Mouse (Mus musculus) intestine, postnatal 0 days (tissue): ENCODE data around the gene 2810408A11Rik. TPM values are rescaled to one million over a fixed set of nuclear protein-coding genes. Genes with fewer than 3 reads are reported as not detected.
A peak's percentile ranks its signal among the peaks of the same experiment; 100 is the strongest.

ENCODE experiments used
- ATAC-seq: fragments of 200-750 bp; cut with Nextera tagmentation; 2 replicates; pipeline ENCODE4 v1.8.0; 2017; ENCODE audit warnings: mild to moderate bottlenecking, moderate TSS enrichment, moderate library complexity
- H3K27ac ChIP-seq: fragments of 300-500 bp; sonication (generic); 2 replicates; pipeline ENCODE4 v1.5.1; 2014; ENCODE audit warnings: mild to moderate bottlenecking, low read depth, low read length, moderate library complexity
- H3K27me3 ChIP-seq: fragments of 300-500 bp; sonication (generic); replicated peaks from 2 replicates; pipeline ENCODE4 v1.6.1; 2014; ENCODE audit warnings: low read length, mixed read lengths; ENCODE audit not compliant: control insufficient read depth, insufficient read depth
- H3K36me3 ChIP-seq: fragments of 300-500 bp; sonication (generic); 2 replicates; pipeline ENCODE4 v1.6.1; 2014; ENCODE audit warnings: mild to moderate bottlenecking, moderate library complexity; ENCODE audit not compliant: control insufficient read depth, insufficient read depth
- H3K4me1 ChIP-seq: fragments of 300-500 bp; sonication (generic); replicated peaks from 2 replicates; pipeline ENCODE4 v1.6.1; 2014; ENCODE audit warnings: antibody characterized with exemption, low read length, mixed read lengths; ENCODE audit not compliant: control insufficient read depth, insufficient read depth
- H3K4me2 ChIP-seq: fragments of 300-500 bp; sonication (generic); replicated peaks from 2 replicates; pipeline ENCODE4 v1.6.1; 2014; ENCODE audit warnings: low read depth, mild to moderate bottlenecking, moderate library complexity
- H3K4me3 ChIP-seq: fragments of 300-500 bp; sonication (generic); 2 replicates; pipeline ENCODE4 v1.5.1; 2014; ENCODE audit warnings: low read depth, low read length
- H3K9ac ChIP-seq: fragments of 300-500 bp; sonication (generic); 2 replicates; pipeline ENCODE4 v1.6.1; 2014; ENCODE audit warnings: mild to moderate bottlenecking, low read depth, low read length
- H3K9me3 ChIP-seq: fragments of 300-500 bp; sonication (generic); 2 replicates; pipeline ENCODE4 v1.6.1; 2016; ENCODE audit warnings: mixed run types; ENCODE audit not compliant: control insufficient read depth
- CTCF ChIP-seq: sonication (generic); IDR thresholded peaks from 2 replicates; pipeline ENCODE4 v1.5.1; 2016; ENCODE audit warnings: low read depth, mild to moderate bottlenecking, control low read depth, antibody characterized with exemption, moderate library complexity
- WGBS: fragments of 180-500 bp; shearing (Covaris S2); extraction: QIAGEN DNeasy Blood & Tissue Kit; methylation state at CpG from one replicate; pipeline ENCODE4 v1.1.7; 2014; 5-methylcytosine and 5-hydroxymethylcytosine counted together
- polyA plus RNA-seq: library from polyadenylated mRNA; unstranded; fragments of >200 nt; fragmentation: Nextera tagmentation; extraction: Ambion mirVana; gene quantifications from 2 replicates; pipeline ENCODE4 v1.2.1, GENCODE M21; 2015

2810408A11Rik gene
- polyA plus RNA-seq, 1 experiment from 2014 or later = 3.5 TPM

DNA sequence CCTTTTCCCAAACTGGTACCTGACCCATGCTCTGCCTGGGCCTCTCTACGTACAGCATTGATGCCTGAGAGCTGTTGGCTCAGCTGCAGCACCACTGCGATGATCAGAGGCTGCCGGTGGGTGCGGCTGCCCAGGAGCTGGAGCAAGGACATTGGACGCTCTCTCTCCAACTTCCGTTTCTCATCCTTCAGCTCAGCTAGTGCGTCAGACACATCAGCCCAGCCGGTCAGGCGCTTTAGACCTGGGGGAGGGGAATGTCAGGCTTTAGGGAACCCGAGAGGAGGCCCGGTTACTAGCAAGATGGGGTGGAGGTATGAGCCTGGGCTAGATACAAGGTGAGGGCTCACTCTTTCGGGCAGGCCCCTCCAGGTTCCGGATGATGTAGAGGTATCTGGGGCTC is 44.4 kb upstream of the 2810408A11Rik start:
- no peak overlapping the region for H3K9ac ChIP-seq
- no peak overlapping the region for H3K4me2 ChIP-seq
- peaks cover 10% of the 10 kb centered on the region for H3K4me1 ChIP-seq
- no peak for TF ChIP-seq CTCF
- H3K27me3 ChIP-seq = no peaks in the 10 kb centered on the region
- H3K4me3 ChIP-seq = no peak overlapping the region
- no peaks in the 10 kb centered on the region for H3K9me3 ChIP-seq
- no peaks in the 10 kb centered on the region for H3K36me3 ChIP-seq
- H3K27ac ChIP-seq = no peak overlapping the region
- no peak for ATAC-seq
- 76% methylated on average over 13 of the region's 13 CpGs for WGBS

DNA sequence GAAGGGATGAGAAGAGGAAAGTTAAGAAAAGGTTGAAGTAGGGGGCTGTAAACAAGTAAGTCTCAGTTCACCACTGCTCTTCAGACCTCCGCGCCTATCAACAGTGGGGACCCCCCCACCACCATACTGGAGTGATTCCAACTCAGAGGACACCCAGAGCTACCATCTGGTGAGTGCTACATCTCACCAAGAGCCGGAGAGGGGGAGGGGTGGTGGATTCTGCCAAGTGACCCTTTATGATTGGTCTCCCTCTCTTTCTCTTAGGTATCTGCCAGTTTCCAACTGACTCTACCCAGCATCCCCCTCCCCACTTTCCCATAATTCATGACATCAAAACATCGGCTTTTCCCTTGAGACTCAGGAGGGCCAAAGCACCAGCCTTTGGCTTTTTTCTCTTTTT is 40.2 kb upstream of the 2810408A11Rik start:
- Histone ChIP-seq H3K9me3 (no peaks in the 10 kb centered on the region), H3K4me1 (peaks cover 7% of the 10 kb centered on the region; the same call in 1 of the 2 replicates), H3K27ac (no peak overlapping the region), H3K27me3 (no peaks in the 10 kb centered on the region; the same call in 1 of the 2 replicates), H3K4me2 (no peak overlapping the region), H3K4me3 (no peak overlapping the region), H3K9ac (no peak overlapping the region), H3K36me3 (no peaks in the 10 kb centered on the region)
- ATAC-seq = no peak
- TF ChIP-seq CTCF = no peak
- WGBS = 83% methylated on average over 4 of the region's 4 CpGs

DNA sequence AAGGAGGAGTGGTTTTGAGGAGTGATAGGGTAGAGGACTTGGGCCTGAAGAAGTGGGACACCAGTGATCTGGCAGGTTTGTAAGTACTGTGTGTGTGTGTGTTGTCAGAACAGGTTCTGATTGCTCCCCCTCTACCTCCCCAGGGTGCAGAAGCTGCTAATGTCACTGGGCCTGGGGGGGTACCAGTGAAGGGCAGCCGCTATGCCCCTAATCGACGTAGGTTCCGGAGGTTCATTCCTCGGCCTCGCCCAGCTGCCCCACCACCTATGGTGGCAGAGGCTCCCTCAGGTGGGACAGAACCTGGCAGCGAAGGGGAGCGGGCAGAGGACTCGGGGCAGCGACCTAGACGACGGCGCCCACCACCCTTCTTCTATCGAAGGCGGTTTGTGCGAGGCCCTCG is 38.9 kb upstream of the 2810408A11Rik start:
- WGBS = 94% methylated on average over 17 of the region's 17 CpGs
- no peak for TF ChIP-seq CTCF

DNA sequence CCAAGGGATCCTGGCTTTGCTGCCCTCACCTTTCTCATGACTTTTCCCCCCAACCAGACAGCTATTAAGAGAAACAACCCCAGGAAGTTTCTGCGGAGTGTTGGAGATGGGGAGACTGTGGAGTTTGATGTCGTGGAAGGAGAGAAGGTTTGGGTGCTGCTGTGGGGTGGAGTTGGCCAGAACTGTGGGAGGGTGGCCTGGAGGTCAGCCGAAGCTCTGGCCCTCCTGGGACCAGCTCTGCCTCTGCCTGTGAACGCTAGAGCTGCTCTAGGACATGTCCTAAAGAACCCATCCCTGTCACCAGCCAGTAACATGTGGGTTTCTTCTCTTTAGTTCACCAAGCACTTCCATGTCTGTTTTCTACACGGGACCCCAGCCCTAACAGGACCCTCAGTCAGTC is 38.4 kb upstream of the 2810408A11Rik start:
- Histone ChIP-seq H3K9me3 (no peaks in the 10 kb centered on the region), H3K27me3 (peaks cover 5% of the 10 kb centered on the region), H3K27ac (no peak overlapping the region), H3K4me3 (no peak overlapping the region), H3K9ac (no peak overlapping the region), H3K4me2 (no peak overlapping the region), H3K4me1 (peaks cover 13% of the 10 kb centered on the region), H3K36me3 (no peaks in the 10 kb centered on the region)
- ATAC-seq = no peak
- no peak for TF ChIP-seq CTCF
- 64% methylated on average over 5 of the region's 5 CpGs for WGBS

More for the DNA sequence above, 38.9 kb upstream of the 2810408A11Rik start:
- peaks cover 5% of the 10 kb centered on the region for H3K27me3 ChIP-seq
- H3K27ac ChIP-seq = no peak overlapping the region
- H3K4me2 ChIP-seq = no peak overlapping the region
- no peak overlapping the region for H3K4me3 ChIP-seq
- no peak overlapping the region for H3K9ac ChIP-seq
- no peaks in the 10 kb centered on the region for H3K9me3 ChIP-seq
- H3K36me3 ChIP-seq = no peaks in the 10 kb centered on the region
- ATAC-seq = no peak
- peaks cover 13% of the 10 kb centered on the region for H3K4me1 ChIP-seq

DNA sequence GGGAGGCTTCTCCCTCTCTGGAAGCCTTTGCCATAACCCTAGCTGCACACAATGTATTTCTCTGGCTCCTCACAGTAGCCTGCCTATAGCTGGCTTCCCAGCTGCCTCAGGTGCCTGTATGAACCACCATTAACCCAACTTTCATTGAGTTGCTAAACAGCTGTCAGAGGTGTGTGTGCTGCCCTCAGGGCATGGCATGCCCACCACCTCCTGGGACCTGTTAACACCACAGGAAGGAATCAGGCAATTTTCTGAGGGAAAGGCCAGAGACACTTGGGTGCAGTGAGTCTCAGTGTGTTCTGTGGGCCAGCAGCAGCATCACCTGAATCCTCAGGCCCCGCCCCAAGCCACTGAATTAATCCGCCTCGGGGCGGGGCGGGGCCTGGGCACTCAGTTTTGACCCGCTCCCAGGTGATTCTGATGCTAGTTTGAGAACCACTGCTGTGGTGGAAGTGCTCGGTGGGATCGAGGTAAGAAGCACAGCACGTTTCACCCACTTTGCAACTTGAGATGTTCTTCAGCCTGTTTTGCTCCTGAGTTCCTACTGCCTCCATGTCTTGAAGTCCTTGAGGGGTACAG is 37.7 kb upstream of the 2810408A11Rik start:
- no peaks in the 10 kb centered on the region for H3K36me3 ChIP-seq
- peaks cover 5% of the 10 kb centered on the region for H3K27me3 ChIP-seq
- H3K4me2 ChIP-seq = no peak overlapping the region
- no peak overlapping the region for H3K27ac ChIP-seq
- H3K4me3 ChIP-seq = no peak overlapping the region
- no peak for ATAC-seq
- peaks cover 13% of the 10 kb centered on the region for H3K4me1 ChIP-seq
- no peak overlapping the region for H3K9ac ChIP-seq
- TF ChIP-seq CTCF = no peak
- 43% methylated on average over 9 of the region's 9 CpGs for WGBS
- no peaks in the 10 kb centered on the region for H3K9me3 ChIP-seq

DNA sequence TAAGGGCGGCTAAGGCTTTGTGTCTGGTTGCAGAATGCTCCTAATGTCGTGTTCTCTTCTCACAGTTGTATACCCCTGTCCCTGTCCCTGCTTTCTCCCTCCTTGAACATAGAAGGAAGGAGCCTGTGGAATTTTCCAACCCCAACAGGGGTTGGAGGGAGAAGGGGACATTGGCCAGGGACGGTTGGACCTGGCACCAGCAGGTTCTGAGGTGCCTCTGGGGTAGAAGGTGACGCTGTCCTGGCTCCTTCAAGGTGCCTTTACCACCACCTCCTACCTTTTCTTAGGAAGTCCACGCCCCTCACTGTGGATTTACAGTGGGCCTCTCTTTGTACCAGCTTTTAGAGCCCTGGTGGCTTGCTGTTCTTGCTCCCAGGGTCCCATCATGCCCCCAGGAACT is 37.0 kb upstream of the 2810408A11Rik start:
- Histone ChIP-seq H3K4me3 (no peak overlapping the region), H3K36me3 (no peaks in the 10 kb centered on the region), H3K4me2 (no peak overlapping the region), H3K27me3 (peaks cover 5% of the 10 kb centered on the region), H3K9me3 (no peaks in the 10 kb centered on the region), H3K9ac (no peak overlapping the region), H3K27ac (0 out of 2 replicates have a peak overlapping the region, but pooled peaks have one; percentile 46), H3K4me1 (peaks cover 13% of the 10 kb centered on the region)
- ATAC-seq = no peak
- no peak for TF ChIP-seq CTCF
- 72% methylated on average over 5 of the region's 5 CpGs for WGBS

DNA sequence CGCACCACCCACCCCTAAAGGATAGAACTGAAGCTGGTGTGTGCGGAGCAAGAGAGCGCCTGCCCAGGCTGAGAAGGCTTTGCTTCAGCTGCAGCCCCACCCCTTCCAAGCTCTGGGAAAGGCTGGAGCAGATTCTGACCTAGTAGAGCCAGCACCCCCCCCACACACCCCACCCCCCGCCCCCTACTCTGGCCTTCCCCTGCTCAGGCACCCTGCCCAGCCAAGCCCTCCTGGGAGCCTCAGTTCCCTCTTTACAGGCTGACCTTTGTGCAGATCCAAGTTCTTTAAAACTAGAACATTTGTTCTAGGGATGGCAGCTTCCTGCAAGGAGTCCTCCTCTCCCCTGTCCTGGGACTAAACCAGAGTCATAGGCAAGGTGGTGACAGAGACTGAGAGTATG is 36.6 kb upstream of the 2810408A11Rik start:
- 22% methylated on average over 4 of the region's 4 CpGs for WGBS
- TF ChIP-seq CTCF = no peak

More for the DNA sequence above, 36.6 kb upstream of the 2810408A11Rik start:
- Histone ChIP-seq H3K4me3 (no peak overlapping the region), H3K36me3 (no peaks in the 10 kb centered on the region), H3K9me3 (no peaks in the 10 kb centered on the region), H3K9ac (no peak overlapping the region), H3K4me1 (peaks cover 13% of the 10 kb centered on the region), H3K4me2 (no peak overlapping the region), H3K27ac (peak overlapping the region; percentile 46; the same call in 1 of the 2 replicates), H3K27me3 (peaks cover 5% of the 10 kb centered on the region)
- ATAC-seq = no peak
